Mouse (Mus musculus) liver, adult (tissue): ENCODE results near the gene Gm20388.

Experiments
- GATA4 ChIP-seq: IDR thresholded peaks from 2 replicates; pipeline ENCODE4 v1.6.1; 2014; ENCODE audit warnings: mild to moderate bottlenecking, low read length; ENCODE audit not compliant: insufficient replicate concordance

The Gm20388 gene

DNA sequence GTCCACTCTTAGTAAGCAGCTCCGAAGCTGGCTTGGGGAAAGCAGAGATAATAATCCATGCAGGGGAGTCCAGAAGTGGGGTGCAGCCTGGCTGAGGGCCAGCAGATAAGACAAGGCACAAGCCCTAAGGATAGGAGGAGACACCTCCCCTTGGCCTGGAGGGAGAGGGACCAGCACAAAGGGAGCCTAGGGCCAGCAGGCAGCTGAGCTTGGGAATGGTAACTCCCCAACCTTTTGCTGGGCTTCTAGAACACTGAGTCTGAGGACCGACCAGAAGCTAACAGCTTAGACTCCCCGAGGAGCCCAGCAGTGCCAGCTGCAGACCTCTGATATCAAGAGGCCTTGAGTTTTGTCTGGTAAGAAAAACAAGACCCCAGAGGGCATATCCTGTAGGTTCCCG, 433.5 kb downstream of the Gm20388 start:
- TF ChIP-seq GATA4 = no peak

DNA sequence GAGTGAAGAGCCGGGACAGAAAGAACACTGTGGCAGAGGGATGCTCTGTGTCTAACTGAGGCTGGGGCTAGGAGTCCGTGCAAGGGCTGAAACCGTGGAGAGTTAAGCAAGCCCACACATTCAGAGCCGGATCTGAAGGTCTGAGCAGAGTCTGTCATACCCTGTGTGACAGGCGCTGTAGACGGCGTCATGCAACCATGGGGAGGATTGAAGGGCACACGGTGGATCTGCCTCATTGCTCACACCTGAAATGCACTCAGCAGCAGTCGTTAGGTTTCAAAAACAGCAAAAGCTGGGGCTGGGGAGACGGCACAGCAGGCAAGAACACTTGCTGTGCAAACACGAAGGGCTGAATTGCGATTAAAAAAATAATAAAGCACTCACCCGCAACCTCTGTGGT, 433.9 kb downstream of the Gm20388 start:
- TF ChIP-seq GATA4 = no peak

DNA sequence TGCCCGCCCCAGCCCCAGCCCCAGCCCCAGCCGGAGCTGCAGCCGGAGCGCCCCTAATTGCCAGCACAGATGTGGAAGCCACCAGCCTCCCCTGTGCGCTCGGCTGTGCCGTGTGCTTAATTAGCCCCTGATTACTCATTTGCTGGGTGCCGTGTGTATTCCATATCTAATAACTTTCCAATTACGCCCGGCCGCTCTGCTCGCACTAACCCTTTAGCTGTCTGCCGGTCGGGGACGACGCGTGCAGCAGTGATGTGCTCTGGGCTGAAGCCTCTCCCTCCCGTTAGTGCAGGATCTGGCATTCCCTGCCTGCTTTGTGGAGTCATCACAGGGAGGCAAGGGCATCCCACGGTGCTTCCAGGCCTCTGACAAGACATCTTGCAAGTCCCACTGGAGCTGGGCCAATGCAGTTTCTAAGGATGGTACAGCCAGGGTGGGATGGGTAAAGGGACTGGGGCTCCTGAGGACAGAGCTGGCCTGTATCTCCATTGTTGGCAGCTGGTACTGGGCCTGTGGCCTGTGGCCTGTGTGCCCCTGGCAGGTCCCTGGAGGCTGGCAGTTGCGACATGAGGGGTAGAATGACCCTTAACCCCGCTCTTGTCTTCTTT, 437.2 kb downstream of the Gm20388 start:
- TF ChIP-seq GATA4 = no peak

DNA sequence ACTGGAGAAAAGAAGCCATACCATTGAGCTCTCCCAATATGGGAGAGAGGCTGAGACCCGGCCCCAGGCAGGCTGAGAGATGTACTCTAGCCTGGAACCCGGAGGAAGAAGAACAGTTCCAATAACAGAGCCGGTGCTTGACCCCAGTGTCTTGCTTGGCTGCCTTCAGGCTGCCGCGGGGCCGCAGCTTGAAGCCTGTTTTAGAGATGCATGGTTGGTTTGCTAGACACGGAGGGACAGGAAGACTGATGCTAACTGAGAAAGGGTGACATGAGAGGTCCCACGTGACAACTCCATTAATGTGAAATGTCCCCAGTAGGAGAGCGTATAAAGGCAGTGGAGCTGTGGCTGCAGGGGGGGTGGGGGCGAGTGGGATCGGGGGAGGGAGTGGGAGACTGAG, 438.3 kb downstream of the Gm20388 start:
- TF ChIP-seq GATA4 = no peak

DNA sequence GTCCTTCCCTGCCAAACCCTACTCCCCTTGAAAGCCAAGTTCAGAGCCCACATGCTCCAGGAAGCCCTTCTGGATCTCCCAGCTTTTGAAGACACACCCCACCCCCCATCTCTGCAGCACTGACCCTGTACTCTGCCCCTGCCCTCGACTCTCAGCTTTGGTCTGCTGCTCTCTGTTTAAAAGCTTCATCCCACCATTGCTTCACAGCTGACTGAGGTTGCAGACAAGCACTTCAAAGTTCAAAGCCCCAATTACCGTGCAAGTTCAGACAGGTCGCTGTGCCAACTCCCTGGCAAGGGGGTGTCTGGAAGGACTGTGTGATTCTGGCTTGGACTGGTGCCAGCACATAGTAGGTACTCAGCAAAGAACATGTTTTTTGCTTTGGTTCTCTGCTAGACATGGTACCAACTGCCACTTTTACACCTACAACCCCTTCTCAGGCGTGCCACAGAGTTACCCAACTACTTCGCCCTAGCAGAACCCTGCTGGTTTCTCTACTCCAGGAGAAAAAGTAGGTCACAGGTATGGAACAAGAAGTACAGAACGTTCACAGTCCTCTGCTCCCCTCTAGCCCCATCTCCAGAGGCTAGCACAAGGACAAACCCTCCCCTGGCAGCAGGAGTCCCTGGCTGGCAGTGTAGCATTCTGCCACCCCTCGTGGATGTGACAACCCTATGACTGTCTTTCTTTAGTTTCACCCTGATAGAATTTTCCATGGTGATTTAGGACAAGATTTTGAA, 440.9 kb downstream of the Gm20388 start:
- TF ChIP-seq GATA4 = no peak

DNA sequence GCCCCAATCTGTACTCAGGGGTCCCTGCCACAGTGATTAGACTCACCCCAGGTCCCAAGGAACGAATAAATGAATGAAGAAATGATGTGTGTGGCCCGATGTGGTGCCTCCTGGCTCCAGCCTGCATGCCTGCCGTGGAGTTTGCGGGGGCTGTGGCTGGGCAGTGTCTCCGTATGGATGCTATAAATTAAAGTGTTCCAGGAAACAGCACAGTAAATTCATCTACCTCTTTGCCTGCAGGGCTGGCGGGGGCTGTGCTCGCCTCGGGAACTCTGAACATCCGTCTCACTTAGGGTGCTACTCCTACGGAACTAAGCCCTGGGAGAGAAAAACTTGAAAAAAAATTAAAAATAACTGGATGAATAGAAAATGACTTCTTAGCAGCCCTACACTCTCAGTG, 441.5 kb downstream of the Gm20388 start:
- no peak for TF ChIP-seq GATA4

DNA sequence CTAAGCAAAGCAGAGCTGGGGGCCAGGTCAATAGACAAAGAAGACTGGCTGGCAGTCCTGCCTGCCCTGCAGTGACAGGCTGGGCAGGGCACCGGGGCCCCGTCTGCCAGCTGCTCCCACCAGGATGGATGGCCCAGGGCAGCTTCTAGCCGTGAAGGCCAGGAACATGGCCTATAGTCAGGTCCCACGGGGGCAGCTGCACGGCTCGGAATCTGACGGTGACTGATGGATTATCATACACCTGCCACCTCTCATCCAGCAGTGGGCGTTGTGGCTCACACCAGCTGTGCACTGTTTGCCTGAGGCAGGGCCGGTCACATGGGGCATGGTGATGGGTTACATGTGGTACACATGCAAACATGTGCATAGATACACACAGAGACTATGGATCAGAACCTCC, 445.4 kb downstream of the Gm20388 start:
- TF ChIP-seq GATA4 = no peak

DNA sequence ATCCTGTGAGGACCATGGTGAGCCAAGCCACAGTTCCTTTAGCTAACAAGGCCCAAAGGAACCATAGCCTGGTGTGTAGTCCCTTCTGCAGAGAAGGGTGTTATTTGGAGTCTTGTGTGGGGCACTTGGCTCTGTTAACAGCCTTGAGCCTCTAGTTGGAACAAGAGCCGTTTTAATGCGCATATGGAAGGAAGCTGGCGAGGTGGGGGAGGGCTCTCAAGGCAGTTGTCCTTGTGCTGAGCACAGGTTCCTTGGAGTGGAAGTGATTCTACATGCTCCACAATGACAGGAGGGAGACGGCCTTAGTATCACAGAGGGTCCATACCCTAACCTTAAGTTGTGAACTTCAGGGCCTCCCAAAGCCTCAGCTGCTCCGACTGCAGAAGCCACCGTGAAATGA, 446.9 kb downstream of the Gm20388 start:
- no peak for TF ChIP-seq GATA4

DNA sequence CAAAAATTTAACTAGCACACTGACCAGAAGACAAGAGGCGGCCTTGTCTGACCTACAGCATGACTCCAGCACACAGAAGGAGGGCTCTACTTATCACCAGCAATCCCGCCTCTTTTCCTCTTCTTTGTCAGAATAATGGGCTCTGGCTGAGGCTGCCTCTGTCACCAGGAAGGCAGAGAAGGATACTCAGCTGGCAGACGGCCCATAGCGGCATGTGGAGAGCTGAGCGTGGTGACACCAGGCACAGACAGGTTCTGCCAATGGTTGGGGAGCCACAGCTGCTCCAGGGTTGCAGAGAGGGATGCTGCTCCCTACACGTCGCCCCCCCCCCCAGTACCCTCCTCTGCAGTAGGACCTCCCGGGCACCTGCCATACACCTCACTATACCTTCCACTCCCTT, 450.7 kb downstream of the Gm20388 start:
- TF ChIP-seq GATA4 = peak; percentile 65; the same call in 1 of the 2 replicates

DNA sequence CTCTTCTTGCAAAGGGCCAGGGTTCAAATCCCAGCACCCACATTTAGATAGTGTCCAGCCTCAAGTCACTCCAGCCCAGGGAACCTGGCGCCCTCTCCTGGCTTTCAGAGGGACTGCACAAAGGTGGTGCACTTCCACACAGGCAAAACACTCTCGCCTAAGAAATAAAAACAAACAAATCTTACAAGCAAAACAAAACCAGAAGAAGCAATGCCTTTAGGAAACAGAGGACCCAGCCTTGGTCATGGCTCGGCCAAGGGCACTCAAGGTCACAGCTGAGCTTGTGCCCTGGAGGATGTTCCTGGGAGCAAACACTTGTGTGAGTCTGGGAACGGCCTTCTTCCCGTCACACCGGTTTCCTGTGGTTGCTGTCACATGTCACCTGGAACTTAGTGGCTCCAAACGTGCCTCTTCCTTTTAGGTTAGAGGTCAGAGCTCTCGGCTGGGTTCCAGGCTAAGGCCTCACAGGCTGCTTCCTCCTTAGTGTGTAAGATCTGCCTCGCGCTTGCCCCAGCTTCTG, 453.0 kb downstream of the Gm20388 start:
- TF ChIP-seq GATA4 = no peak

DNA sequence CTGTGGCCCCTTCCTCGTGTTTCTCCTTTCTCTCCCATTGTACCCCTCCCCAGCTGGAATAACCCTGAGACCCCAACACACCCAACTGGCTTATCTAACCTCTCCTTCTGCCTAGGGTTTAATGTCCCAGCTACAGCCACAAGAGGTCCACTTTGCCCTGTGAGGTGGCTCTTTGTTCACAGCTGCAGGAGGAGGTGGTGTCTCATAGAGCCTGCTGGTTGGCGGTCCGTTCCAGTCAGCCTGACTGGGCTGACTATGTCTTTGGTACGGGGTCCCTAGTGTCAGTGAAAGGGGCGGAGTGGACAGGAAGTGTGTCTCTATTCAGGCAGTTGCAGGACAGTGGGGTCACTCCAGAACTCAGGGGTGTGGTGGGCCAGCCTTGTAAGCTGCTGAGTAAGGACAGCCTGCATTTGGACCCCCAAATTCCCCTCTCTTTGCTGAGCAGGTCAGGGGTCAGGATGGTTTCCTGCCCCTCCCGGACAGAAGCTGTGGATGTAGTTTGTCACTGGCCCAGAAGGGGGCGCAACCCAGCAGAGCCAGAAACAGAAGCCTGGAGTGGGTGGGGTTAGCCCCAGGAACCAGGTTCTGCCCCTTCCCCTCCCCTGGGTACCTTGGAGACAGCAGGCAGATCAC, 453.6 kb downstream of the Gm20388 start:
- no peak for TF ChIP-seq GATA4

DNA sequence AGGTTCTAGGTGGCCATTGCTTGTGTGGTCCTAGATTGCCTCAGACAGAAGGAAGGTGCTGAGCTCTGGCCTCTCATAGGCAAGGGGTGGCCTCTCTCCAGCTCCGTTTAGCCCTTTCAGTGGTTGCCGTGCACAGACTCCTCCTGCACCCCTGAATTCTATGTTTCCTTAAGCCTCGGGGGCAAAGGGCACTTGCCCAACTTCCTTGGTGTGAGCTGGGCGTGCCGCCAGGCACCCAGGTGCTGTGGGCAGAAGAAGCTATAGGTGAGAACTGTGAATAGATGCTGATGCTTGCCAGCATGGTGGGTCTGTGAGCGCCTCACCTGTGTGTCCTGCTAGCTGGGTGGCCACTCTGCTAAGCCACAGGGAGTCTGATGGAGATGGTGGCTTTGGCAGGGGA, 456.2 kb downstream of the Gm20388 start:
- no peak for TF ChIP-seq GATA4

DNA sequence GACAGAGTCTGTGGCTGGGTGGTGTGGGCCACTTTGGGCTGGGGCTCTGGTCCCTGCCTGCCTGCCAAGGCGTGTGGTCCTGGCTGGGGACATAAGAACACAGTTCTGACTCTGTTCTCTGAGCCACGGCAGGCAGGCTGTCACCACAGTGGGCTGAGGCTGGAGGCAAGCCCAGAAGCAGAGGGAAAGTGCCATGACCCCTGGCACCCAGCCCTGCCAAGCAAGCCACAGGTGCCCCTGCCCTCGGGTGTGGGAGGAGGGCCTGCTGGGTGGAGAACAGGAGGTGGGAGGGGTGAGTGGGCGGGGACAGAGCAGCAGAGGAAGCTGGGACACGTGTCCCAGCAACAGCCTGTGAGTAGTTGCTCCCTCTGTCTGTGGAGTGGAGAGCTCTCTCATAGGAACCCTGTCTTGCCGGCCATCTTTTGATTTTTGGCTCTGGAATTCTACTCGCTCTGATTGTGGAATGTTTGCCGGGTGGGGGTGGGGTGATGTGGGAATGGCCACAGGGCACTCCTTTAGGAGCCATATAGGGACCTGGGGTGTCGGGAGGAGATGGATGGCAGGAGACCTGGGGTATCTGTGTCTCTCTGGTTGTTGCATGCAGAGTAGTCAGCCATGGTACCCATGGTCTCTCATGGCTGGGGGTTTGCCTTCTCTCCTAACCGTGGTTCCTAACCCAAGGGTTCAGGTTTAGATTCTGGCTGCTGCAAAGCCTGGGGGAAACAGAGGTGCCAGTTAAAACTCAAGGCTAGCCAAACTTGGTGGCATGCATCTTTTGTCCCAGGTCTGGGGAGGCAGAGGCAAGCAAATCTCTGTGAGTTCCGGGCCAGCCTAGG, 458.4 kb downstream of the Gm20388 start:
- TF ChIP-seq GATA4 = peak; percentile 25; the same call in 1 of the 2 replicates

DNA sequence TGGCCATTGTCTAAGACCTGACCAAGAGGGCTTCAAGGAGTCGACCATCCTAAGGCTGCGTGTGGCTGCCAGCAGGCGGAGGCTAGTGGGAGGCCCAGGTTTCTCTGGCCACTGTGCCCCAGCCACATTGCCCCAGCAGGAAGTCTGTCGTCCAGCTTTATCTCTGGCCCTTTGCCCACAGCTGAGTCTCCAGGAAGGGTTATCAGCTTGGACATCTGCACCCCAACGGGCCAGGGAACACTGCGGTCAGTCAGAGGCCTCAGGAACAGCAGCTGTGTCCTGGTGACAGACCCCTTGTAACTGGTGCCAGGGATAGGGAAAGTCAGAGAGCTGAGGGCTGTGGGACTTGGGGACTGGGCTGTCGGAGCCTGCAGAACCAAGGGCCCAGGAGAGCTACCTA, 459.3 kb downstream of the Gm20388 start:
- TF ChIP-seq GATA4 = peak; percentile 95; the same call in 1 of the 2 replicates

DNA sequence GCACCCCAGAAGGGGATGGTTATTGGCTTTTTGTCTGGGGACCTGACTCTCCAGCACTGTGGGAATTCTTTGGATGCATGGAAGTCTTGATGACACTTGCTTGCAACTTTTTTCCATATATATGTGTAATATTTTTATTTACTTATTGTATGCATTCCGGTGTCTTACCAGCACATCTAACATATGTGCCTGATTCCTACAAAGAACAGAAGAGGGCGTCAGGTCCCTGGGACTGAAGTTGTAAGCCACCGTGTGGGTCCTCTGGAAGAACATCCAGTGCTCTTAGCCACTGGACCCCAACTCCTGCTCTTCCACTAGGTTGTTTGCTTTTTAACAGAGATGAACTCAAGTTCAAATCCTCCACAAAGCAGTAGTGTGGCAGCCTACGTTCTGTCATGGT, 459.8 kb downstream of the Gm20388 start:
- TF ChIP-seq GATA4 = no peak
